Mouse (Mus musculus) frontal cortex, adult (tissue): ENCODE results near the gene Vopp1.
A peak's percentile ranks its signal among the peaks of the same experiment; 100 is the strongest.
"Not testable (repeated sequence)": the region's sequence is repeated elsewhere in the genome, so short reads cannot be mapped to it uniquely, and the experiment has no call there.

Experiments
- ATAC-seq: cut with Nextera tagmentation; 2 replicates; pipeline ENCODE4 v1.9.2; 2017; ENCODE audit warnings: mild to moderate bottlenecking, moderate library complexity, mixed read lengths; ENCODE audit not compliant: low TSS enrichment

Gene Vopp1

GRCm38 (mm10) chr6:57824422-57825258, at the start of gene Vopp1:
TSS of gene Vopp1 (minus strand) at chr6:57825159.
- ATAC-seq: peak; percentile 86

DNA sequence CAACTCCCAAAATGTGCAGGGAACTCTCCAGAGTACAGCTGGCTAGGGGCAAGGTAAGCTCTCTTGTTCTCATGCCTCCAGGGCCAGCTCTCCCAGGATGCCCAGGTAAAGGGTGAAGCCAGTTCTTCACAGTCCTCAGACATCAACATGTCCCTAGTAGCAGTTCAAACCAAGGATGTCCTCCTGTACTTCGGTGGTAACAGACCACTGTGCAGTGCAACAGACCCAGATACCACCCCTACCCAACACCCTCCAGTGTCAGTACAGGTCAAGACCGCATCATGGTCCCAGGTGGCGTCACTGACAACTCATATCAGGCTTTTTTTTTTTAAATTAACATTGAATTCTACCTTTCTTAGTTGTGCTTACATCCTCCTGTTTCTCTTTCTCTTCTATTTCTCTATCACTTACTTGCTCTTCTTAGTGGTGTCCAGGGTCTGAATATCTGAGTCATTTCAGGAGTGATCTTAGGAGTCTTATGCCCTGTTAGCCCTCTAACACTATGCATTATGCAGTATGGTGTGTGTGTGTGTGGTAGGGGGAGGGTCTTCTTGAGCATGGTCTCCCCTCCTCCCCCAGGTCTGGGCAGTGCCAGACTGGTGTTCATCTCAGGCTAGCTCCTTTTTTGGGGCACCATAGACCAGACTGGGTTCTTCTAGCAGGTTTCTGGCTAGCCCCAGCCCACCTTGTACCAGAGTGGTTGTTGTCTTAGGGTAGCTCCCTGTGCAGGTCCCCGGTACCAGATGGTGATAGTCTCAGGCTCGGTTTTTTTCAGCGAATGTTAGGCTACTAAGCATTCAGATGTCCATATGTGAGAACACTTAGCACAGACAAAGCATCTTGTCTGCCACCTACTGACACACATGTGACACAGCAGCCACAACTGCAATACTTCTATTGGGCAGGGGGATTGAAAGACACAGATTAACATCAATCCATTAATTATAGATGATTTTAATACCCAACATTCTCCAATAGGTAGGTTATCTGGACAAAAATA, 34.4 kb upstream of the Vopp1 start:
- ATAC-seq: peak; percentile 99

GRCm38 (mm10) chr6:57851177-57851576, 26.2 kb upstream of the Vopp1 start:
- not testable (repeated sequence) for ATAC-seq

GRCm38 (mm10) chr6:57850286-57850685, 25.3 kb upstream of the Vopp1 start, which contains the start of gene Vmn1r21:
TSS of gene Vmn1r21 (minus strand) at chr6:57850343.
- no peak for ATAC-seq

- no peak for ATAC-seq
Observed at GRCm38 (mm10) chr6:57839693-57840408, 14.9 kb upstream of the Vopp1 start.

DNA sequence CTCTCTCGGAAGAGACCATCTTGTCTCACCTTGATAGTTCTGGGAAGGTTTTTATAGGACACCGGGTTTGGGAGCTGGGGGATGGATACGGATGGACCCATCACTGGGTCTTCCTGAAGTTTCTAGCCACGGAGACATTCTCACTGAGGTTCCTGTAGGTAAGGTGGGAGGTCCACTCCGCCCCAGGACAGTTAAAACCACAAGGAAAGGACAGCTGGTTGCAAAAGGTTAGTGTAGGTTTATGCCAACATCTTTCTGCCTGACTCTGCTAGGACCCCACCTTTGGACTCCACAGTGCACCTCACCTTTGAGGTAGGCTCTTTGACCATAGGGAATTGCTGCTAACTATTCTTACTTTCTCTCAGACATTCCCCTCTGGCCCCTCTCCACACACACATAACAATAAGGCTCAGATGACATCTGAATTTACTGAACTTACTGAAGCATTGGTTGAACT, 328 bp upstream of the Vopp1 start:
- ATAC-seq: no peak

DNA sequence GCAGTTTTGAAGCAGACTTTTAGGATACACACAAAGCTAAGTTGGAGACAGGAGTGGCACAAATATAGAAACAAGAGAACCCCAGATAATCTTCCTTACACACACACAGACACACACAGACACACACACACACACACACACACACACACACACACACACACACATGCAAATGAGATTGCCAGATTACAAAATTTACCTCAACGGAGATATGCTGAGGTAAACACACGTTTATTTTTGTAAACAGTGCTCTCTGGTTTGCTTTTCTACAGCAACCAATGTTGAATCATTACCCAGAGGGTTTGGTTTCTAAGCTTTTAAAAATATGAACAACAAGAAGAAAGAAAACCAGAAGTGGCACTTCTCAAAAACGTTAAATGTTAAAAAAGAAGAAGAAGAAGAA, 1.5 kb downstream of the Vopp1 start:
- no peak for ATAC-seq

DNA sequence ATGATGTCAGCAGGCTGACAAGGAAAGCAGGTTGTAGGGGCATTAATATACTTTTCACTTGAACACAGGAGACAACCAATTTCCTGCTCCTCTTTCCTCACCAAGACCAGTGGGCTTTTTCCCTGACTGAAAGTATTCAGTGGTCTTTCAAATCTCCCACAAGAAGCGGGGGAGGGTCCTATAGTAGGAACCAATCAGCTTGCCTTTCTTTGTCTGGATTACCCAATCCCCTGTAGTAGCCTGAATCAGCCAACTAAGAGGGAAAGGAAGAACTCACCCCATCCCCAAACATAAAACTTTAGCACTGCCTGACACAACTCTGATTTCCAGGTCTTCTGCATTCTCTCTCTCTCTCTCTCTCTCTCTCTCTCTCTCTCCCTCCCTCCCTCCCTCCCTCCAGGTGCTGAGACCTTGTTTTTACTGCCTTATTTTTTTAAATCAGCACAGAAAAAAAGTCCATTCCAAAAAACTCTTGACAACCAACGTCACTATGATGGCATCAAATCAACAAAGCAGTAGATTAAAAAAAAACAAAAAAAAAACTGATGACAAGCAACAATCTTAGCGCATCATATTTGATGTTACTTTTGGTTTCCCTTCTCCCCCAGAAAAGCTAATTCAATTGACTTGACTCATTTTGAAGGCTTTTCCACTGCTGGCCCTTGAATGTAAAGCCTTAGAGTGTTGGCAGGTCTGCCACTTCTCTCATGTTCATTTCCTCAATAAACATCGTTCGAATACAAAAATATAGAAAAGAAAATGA, 2.1 kb downstream of the Vopp1 start:
- ATAC-seq: no peak

GRCm38 (mm10) chr6:57814436-57814940, 10.5 kb downstream of the Vopp1 start:
- ATAC-seq: peak; percentile 92

DNA sequence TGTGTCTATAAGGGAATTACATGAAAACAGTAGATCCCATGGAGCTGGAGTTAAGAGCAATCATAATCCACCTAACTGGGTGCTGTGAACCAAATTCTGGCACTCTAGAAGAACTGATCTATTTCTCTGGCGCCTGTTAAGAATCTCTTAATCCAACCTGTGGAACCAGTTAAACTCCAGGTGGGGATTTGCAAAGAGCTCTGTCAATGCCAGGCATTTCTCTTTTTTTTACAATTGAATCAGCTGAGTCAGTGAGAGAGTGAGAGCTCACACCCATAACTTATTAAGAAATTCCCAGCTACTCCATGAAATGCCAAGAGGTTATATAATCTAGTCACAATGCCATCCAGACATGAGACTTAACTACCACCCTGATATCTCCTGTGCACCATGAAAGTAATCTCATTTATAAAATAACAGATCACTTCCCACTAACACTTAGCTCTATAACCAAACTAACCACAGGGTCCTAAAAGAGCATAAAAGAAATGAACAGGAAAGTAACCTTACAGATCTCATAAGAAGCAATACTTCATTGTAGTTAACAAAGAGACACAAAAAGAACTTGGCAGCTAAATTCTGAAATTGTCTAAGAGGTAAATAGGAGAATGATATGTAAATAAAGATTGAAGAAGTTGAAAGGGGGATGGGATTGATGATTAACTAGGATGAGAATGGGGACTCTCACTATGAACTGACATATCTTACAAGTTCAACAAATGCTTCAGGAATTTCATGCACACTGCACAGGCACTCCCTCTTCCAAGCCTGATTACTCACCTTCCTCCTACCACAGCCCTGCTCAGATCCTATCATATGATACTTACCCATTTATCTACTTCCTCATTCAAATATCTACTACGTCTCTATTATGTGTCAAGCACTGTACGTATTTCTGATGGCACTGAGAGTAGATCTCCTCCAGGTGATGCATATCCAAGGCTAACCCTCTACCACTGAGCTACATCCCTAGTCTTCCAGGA, 12.9 kb downstream of the Vopp1 start:
- ATAC-seq: no peak

GRCm38 (mm10) chr6:57805218-57806069, 19.5 kb downstream of the Vopp1 start:
- ATAC-seq: peak; percentile 56

DNA sequence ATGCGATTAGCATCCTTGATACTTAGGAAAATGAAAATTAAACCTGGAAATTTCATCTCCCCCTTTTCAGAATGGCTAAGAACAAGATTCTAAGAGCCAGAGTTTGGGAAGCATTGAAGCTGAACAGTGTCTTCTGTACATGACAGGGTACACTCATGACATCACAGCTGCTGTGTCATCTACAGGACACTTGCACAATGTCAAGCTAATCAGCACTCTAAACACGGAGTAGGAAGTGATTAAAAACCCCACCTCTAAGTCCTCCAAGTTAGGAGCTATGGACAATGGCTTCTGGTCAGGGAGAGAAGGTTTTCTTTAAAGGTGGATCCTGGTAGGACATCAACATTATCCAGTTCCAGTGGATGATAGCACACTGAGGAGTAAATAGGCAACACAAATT, 21.8 kb downstream of the Vopp1 start:
- no peak for ATAC-seq

- peak; percentile 81 for ATAC-seq
Observed at GRCm38 (mm10) chr6:57798986-57799385, 26.0 kb downstream of the Vopp1 start.

GRCm38 (mm10) chr6:57796853-57797423, 28.0 kb downstream of the Vopp1 start:
- ATAC-seq: peak; percentile 58

DNA sequence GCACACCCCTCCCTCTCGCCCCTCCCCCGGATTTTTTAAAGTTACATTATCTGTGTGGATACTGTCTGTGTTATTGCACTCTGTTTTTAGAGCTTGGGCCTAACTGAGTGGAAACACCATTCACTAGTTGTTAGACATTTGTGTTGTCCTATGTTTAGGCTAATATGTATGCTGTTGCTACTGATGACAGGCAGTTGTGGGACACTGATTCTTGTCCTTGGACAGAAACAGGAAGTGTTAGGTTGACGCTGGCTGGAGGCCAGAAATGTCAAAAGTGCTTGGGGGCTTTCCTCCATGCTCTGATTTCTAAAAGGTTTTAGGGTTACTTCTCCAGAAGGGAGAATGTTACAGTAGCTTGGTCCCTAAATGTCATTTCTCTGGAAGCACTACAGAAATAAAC, 29.1 kb downstream of the Vopp1 start:
- ATAC-seq: no peak

- not testable (repeated sequence) for ATAC-seq
Observed at GRCm38 (mm10) chr6:57792821-57793220, 32.1 kb downstream of the Vopp1 start.

- no peak for ATAC-seq
Observed at GRCm38 (mm10) chr6:57790542-57790941, 34.4 kb downstream of the Vopp1 start.

DNA sequence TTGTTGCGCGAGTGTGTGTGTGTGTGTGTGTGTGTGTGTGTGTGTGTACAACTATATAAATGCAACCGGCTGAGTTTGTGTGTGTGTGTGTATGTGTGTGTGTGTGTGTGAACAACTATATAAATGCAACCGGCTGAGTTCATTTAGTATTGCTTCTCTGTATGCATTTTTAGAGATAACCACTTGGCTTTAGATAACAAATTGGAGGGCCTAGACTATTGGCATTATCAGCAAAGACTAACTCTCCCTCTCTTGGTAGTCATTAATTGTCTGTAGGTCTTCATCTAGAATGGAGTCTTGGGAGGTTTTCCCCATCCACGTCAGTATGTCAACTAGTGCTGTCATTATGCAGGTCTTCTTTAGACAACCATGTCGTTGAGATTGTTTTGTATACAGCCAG, 37.6 kb downstream of the Vopp1 start:
- no peak for ATAC-seq
